Mouse (Mus musculus): Measurements from ENCODE around the gene Crtac1. TPM values are rescaled to one million over a fixed set of nuclear protein-coding genes. Genes with fewer than 3 reads are reported as not detected.

Gene Crtac1
- total RNA-seq, 2 experiments from 2014 or later = 62.9 to 72.8 TPM

GRCm38 (mm10) chr19:42272003-42272963 is 159.3 kb downstream of the Crtac1 start:
- no peak overlapping the region for H3K27ac ChIP-seq
- intact Hi-C loops (cut with DNase I) = loop anchor here (1.0 to 2.0 kb wide), 2 partner anchors 55 to 81 kb away; no protein-coding TSS in a partner anchor
- TF ChIP-seq CTCF (IDR thresholded peaks at IDR 0.05) = peak; percentile 82
- no peak overlapping the region for H3K4me3 ChIP-seq
- peak; percentile 82 to 92 for DNase-seq (ENCODE audit: extremely low spot score in 1 of 2, low spot score in 2 of 2)

DNA sequence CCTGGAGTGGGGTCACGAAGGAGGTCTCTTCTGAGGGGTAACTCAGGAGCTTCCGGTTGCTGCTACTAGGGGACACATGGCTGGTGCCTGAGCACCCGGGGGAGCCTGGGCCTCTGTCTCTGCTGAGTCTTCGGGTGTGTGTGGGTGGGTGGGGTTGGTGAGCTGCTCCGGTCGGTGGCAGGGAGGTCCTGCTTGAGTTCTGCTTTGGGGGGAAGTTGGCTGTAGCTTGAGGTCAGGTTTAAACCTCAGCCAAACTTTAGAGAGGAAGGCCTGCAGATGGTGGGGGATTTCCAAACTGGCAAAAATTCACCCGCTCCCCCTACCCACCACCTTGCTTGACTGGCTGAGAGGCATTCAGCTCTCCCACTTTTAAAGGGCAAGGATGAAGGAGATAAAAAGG is 160.4 kb downstream of the Crtac1 start:
- no peak for DNase-seq (ENCODE audit: extremely low spot score in 1 of 2, low spot score in 2 of 2)
- Histone ChIP-seq H3K27ac (no peak overlapping the region), H3K4me3 (no peak overlapping the region)
- no peak for TF ChIP-seq CTCF (IDR thresholded peaks at IDR 0.05)
- intact Hi-C loops (cut with DNase I) = no loop called here

DNA sequence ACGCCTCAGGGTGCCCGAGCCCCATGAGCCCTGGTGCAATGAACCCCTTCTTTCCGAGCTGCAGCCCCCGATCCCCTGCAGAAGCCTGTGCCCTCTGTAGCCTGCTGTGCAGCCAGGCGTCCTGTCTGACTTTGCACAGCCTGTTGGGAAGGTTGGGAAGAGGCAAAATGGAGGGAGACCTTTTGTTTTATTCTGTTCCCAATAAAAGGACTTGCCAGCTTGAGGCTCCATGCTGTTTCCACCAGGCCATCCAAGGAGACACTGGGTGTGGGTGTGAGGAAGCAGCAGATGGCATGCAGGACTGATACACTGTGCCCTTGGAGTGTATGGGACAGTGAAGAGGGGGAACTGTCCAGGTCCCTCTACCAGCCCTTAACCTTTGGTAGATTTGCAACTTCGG is 161.5 kb downstream of the Crtac1 start:
- TF ChIP-seq CTCF (IDR thresholded peaks at IDR 0.05) = no peak
- intact Hi-C loops (cut with DNase I) = no loop called here
- no peak overlapping the region for H3K27ac ChIP-seq
- no peak overlapping the region for H3K4me3 ChIP-seq
- DNase-seq (ENCODE audit: extremely low spot score in 1 of 2, low spot score in 2 of 2) = no peak

DNA sequence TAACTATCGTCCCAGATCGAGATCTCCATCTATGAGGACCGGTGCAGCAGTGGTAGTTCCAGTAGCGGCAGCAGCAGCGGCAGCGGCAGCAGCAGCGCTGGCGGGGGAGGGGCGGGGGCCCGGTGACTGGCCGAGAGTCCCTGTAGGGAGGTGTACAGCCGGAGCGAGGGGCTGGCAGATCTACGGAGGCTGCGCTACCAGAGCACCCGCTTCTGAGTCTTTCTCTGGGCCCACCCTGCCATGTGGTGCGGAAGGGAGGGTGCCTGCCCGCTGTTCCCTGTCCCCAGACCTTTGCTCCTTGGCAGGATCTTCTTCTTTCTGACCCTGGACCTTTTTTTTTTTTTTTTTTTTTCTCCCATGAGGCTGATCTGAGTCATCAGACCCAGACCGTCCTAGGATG is 163.2 kb downstream of the Crtac1 start:
- TF ChIP-seq CTCF (IDR thresholded peaks at IDR 0.05) = no peak
- H3K27ac ChIP-seq = no peak overlapping the region
- H3K4me3 ChIP-seq = no peak overlapping the region
- intact Hi-C loops (cut with DNase I) = no loop called here
- DNase-seq (ENCODE audit: extremely low spot score in 1 of 2, low spot score in 2 of 2) = no peak

DNA sequence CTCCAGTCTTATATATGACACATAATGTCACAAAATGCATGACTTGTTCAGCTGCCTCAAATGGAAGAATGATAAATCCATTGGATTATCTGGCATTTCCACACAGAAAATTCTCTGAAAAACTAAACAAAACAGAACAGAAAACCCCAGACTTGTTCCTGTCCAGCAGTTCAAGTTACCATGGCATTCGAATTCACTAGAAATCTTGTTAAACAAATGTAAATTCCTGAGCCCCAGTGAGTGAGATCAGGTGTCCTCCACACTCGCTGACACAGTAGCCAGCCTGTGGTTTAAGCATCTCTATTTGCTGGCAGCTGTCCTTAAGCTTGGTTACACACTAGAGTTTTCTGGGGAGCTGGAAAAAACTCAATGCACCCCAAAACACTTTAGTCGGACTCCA is 168.1 kb downstream of the Crtac1 start:
- Histone ChIP-seq H3K27ac (no peak overlapping the region), H3K4me3 (no peak overlapping the region)
- DNase-seq (ENCODE audit: extremely low spot score in 1 of 2, low spot score in 2 of 2) = no peak
- intact Hi-C loops (cut with DNase I) = no loop called here
- no peak for TF ChIP-seq CTCF (IDR thresholded peaks at IDR 0.05)

GRCm38 (mm10) chr19:42260486-42260885 is 171.1 kb downstream of the Crtac1 start:
- TF ChIP-seq CTCF (IDR thresholded peaks at IDR 0.05) = no peak
- no peak overlapping the region for H3K4me3 ChIP-seq
- no peak overlapping the region for H3K27ac ChIP-seq
- DNase-seq (ENCODE audit: extremely low spot score in 1 of 2, low spot score in 2 of 2) = no peak
- intact Hi-C loops (cut with DNase I) = no loop called here

DNA sequence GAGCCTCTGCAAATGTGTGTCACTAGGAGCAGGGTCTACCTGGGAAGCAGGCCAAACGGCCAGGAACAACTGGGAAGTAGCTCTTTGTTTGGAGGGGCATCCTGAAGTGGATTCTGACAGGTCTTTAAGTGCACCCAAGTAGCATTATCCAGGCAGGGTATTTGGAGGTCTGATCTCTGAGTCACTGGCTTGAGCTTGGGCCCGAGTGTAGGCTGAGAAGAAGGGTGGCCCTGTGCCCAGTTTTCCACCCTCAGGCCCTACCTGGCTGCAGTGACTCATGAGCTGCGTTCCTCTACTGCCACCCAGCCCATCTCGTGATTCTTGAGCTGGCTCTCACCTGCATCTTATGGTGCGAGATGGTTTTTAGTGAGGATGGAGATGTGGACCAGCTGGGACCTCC is 173.0 kb downstream of the Crtac1 start:
- peak; percentile 28 to 50 for DNase-seq (ENCODE audit: extremely low spot score in 1 of 2, low spot score in 2 of 2)
- TF ChIP-seq CTCF (IDR thresholded peaks at IDR 0.05) = no peak
- Histone ChIP-seq H3K4me3 (peak overlapping the region; percentile 31), H3K27ac (peak overlapping the region; percentile 7; the same call in 1 of the 2 replicates)
- intact Hi-C loops (cut with DNase I) = no loop called here

- Histone ChIP-seq H3K27ac (peak overlapping the region; percentile 99; the same call in 1 of the 2 replicates), H3K4me3 (peak overlapping the region; percentile 76)
- intact Hi-C loops (cut with DNase I) = no loop called here
- TF ChIP-seq CTCF (IDR thresholded peaks at IDR 0.05) = no peak
- no peak for DNase-seq (ENCODE audit: extremely low spot score in 1 of 2, low spot score in 2 of 2)
Observed at GRCm38 (mm10) chr19:42258031-42258430, 173.6 kb downstream of the Crtac1 start.

- intact Hi-C loops (cut with DNase I) = loop anchor here (2.0 kb wide), 2 partner anchors 18 to 34 kb away; no protein-coding TSS in a partner anchor
- H3K4me3 ChIP-seq = peak overlapping the region; percentile 76
- H3K27ac ChIP-seq = peak overlapping the region; percentile 99
- no peak; the same call in 1 of the 2 replicates for TF ChIP-seq CTCF (IDR thresholded peaks at IDR 0.05)
- DNase-seq (ENCODE audit: extremely low spot score in 1 of 2, low spot score in 2 of 2) = no peak
Observed at GRCm38 (mm10) chr19:42257241-42257635, 174.3 kb downstream of the Crtac1 start.

GRCm38 (mm10) chr19:42256611-42257240 is 174.9 kb downstream of the Crtac1 start:
- intact Hi-C loops (cut with DNase I) = loop anchor here (2.0 kb wide), 2 partner anchors 18 to 34 kb away; no protein-coding TSS in a partner anchor
- H3K4me3 ChIP-seq = peak overlapping the region; percentile 76
- TF ChIP-seq CTCF (IDR thresholded peaks at IDR 0.05) = no peak
- DNase-seq (ENCODE audit: extremely low spot score in 1 of 2, low spot score in 2 of 2) = peak in 1 of 2 experiments; percentile 52
- H3K27ac ChIP-seq = peak overlapping the region; percentile 99

- DNase-seq (ENCODE audit: extremely low spot score in 1 of 2, low spot score in 2 of 2) = peak; percentile 43 to 60
- intact Hi-C loops (cut with DNase I) = loop anchor here (2.0 kb wide), 2 partner anchors 17 to 35 kb away; no protein-coding TSS in a partner anchor
- peak overlapping the region; percentile 76 for H3K4me3 ChIP-seq
- H3K27ac ChIP-seq = peak overlapping the region; percentile 99
- TF ChIP-seq CTCF (IDR thresholded peaks at IDR 0.05) = peak; percentile 48
Observed at GRCm38 (mm10) chr19:42255784-42256610, 175.6 kb downstream of the Crtac1 start.
